Mouse (Mus musculus) myocyte (in vitro differentiated cells): ENCODE measurements around the gene Kif1b. TPM values are rescaled to one million over a fixed set of nuclear protein-coding genes. Genes with fewer than 3 reads are reported as not detected.

Experiments
- H3K27me3 ChIP-seq: one replicate; pipeline ENCODE4 v1.6.1; 2011; ENCODE audit not compliant: control insufficient read depth, insufficient read depth, insufficient read length
- H3K36me3 ChIP-seq: one replicate; pipeline ENCODE4 v1.6.1; 2011; ENCODE audit not compliant: control insufficient read depth, insufficient read depth
- H3K4me2 ChIP-seq: one replicate; pipeline ENCODE4 v1.6.1; 2011; ENCODE audit warnings: low read depth, control low read depth
- H3K4me3 ChIP-seq: one replicate; pipeline ENCODE4 v1.5.1; 2011; ENCODE audit warnings: mild to moderate bottlenecking, control low read depth, moderate library complexity
- H3K79me2 ChIP-seq: one replicate; pipeline ENCODE4 v1.6.1; 2011; ENCODE audit not compliant: control insufficient read depth, insufficient read depth
- H3ac ChIP-seq: one replicate; pipeline ENCODE4 v1.6.1; 2011; ENCODE audit not compliant: control insufficient read depth, insufficient read length
- CEBPB ChIP-seq: IDR thresholded peaks from 2 replicates; pipeline ENCODE4 v1.6.1; 2011; ENCODE audit warnings: mild to moderate bottlenecking, moderate library complexity; ENCODE audit not compliant: poor library complexity, insufficient read depth, severe bottlenecking
- E2F4 ChIP-seq: IDR thresholded peaks from one replicate; pipeline ENCODE4 v1.6.1; 2011; ENCODE audit warnings: mild to moderate bottlenecking, control low read depth, moderate library complexity; ENCODE audit not compliant: insufficient read depth
- MAX ChIP-seq: IDR thresholded peaks from one replicate; pipeline ENCODE4 v1.6.1; 2011; ENCODE audit warnings: low read depth, mild to moderate bottlenecking, control low read depth
- MYOD1 ChIP-seq, 3 experiments: IDR thresholded peaks; one replicate each; pipeline ENCODE4 v1.6.1; 2011; ENCODE audit warnings: control low read depth in 2 of 3, low read depth in 2 of 3, mild to moderate bottlenecking in 2 of 3, moderate library complexity in 1 of 3; ENCODE audit not compliant: insufficient read length in 2 of 3, control insufficient read depth in 1 of 3
- MYOG ChIP-seq, 3 experiments: IDR thresholded peaks; one replicate each; pipeline ENCODE4 v1.6.1; 2011; ENCODE audit warnings: control low read depth in 2 of 3, low read depth in 2 of 3, mild to moderate bottlenecking in 2 of 3; ENCODE audit not compliant: insufficient read length in 2 of 3, control insufficient read depth in 1 of 3, insufficient read depth in 1 of 3
- POLR2A ChIP-seq: IDR thresholded peaks from one replicate; pipeline ENCODE4 v1.6.1; 2011; ENCODE audit warnings: low read depth, mild to moderate bottlenecking, control low read depth, moderate library complexity; ENCODE audit not compliant: insufficient read length
- POLR2AphosphoS2 ChIP-seq: IDR thresholded peaks from one replicate; pipeline ENCODE4 v1.6.1; 2011; ENCODE audit warnings: low read depth, control low read depth; ENCODE audit not compliant: insufficient read length
- REST ChIP-seq: IDR thresholded peaks from one replicate; pipeline ENCODE4 v1.6.1; 2011; ENCODE audit warnings: mild to moderate bottlenecking, control low read depth, moderate library complexity; ENCODE audit not compliant: insufficient read depth, insufficient read length
- SRF ChIP-seq: IDR thresholded peaks from one replicate; pipeline ENCODE4 v1.6.1; 2011; ENCODE audit warnings: low read depth; ENCODE audit not compliant: control insufficient read depth, insufficient read length
- TCF12 ChIP-seq: IDR thresholded peaks from one replicate; pipeline ENCODE4 v1.6.1; 2011; ENCODE audit warnings: mild to moderate bottlenecking, control low read depth; ENCODE audit not compliant: poor library complexity, insufficient read depth, severe bottlenecking
- TCF3 ChIP-seq: IDR thresholded peaks from one replicate; pipeline ENCODE4 v1.6.1; 2011; ENCODE audit warnings: low read depth, control low read depth; ENCODE audit not compliant: insufficient read length
- USF1 ChIP-seq: IDR thresholded peaks from one replicate; pipeline ENCODE4 v1.6.1; 2011; ENCODE audit warnings: low read depth, mild to moderate bottlenecking, control low read depth, moderate library complexity
- polyA plus RNA-seq: library from polyadenylated mRNA; unstranded; fragments of >200 nt; fragmentation: generic; extraction: Trizol; gene quantifications from one replicate; pipeline ENCODE4 v1.2.1, GENCODE M21; 2012; ENCODE audit warnings: missing spikeins

Kif1b gene
- polyA plus RNA-seq, 1 experiment = 26.7 TPM

DNA sequence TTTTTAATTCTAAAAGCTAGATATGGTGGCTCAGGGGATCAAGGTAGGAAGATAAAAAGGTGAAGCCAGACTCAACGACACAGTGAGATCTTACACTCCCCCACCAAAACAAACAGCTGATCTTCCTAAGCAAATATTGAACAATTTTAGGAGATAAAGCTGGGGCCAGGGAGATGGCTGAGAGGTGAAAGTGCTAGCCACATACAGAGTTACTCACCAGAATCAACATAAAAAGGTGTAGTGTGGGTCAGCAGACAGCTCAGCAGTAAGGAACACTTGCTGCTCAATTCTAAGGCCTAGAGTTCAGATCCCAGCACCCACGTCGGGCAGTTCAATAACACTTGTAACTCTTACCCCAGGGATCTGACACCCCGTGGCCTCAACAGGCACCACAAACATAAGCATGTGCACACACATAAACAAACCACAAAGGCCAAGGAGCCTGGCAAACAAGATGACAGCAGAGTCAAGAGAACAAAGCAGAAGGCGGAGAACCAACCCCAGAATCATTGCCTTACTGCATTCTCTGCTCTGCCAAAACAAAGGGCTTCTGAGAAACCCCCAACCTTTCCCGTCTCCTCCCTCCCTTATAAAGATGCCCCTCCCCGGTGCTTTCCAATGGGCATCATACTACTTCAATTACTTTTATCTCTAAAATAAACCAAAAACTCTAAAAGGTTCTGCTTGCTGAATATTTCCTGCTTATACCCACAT is 25.3 kb downstream of the Kif1b start:
- H3K79me2 ChIP-seq = peaks cover 87% of the 10 kb centered on the region
- no peaks in the 10 kb centered on the region for H3K27me3 ChIP-seq
- no peaks in the 10 kb centered on the region for H3K36me3 ChIP-seq
- no peak overlapping the region for H3K4me3 ChIP-seq
- H3K4me2 ChIP-seq = peak overlapping the region; percentile 62
- no peak overlapping the region for H3ac ChIP-seq
- TF ChIP-seq MYOG (IDR thresholded peaks at IDR 0.05; ENCODE audit: control insufficient read depth in 1 of 3, insufficient read depth in 1 of 3, insufficient read length in 2 of 3, low read depth in 2 of 3) (peak in 1 of 3 experiments; percentile 8), SRF (no peak)

- Histone ChIP-seq H3K4me2 (peak overlapping the region; percentile 73), H3K79me2 (peaks cover 62% of the 10 kb centered on the region), H3ac (no peak overlapping the region), H3K4me3 (no peak overlapping the region), H3K36me3 (peaks cover 25% of the 10 kb centered on the region), H3K27me3 (no peaks in the 10 kb centered on the region)
- TF ChIP-seq POLR2A (no peak), POLR2AphosphoS2 (no peak), MYOD1 (IDR thresholded peaks at IDR 0.05; ENCODE audit: control insufficient read depth in 1 of 3, insufficient read length in 2 of 3, low read depth in 2 of 3) (peak in 2 of 3 experiments; percentile 25 to 62), REST (no peak), E2F4 (no peak), USF1 (peak; percentile 88), TCF12 (no peak), TCF3 (no peak)
Observed at GRCm38 (mm10) chr4:149277571-149277970, 29.9 kb downstream of the Kif1b start.

- no peak overlapping the region for H3K4me3 ChIP-seq
- peaks cover 37% of the 10 kb centered on the region for H3K36me3 ChIP-seq
- no peak overlapping the region for H3K4me2 ChIP-seq
- no peak for TF ChIP-seq MYOD1 (IDR thresholded peaks at IDR 0.05; ENCODE audit: control insufficient read depth in 1 of 3, insufficient read length in 2 of 3, low read depth in 2 of 3)
- TF ChIP-seq CEBPB = no peak
- no peak for TF ChIP-seq E2F4
- TF ChIP-seq POLR2AphosphoS2 = no peak
- TF ChIP-seq POLR2A = no peak
- TF ChIP-seq REST = no peak
- no peak for TF ChIP-seq SRF
- no peak for TF ChIP-seq USF1
- TF ChIP-seq MYOG (IDR thresholded peaks at IDR 0.05; ENCODE audit: control insufficient read depth in 1 of 3, insufficient read depth in 1 of 3, insufficient read length in 2 of 3, low read depth in 2 of 3) = no peak
- H3ac ChIP-seq = no peak overlapping the region
- peaks cover 18% of the 10 kb centered on the region for H3K79me2 ChIP-seq
- no peaks in the 10 kb centered on the region for H3K27me3 ChIP-seq
Observed at GRCm38 (mm10) chr4:149273128-149273527, 34.4 kb downstream of the Kif1b start.

GRCm38 (mm10) chr4:149270541-149270940 is 37.0 kb downstream of the Kif1b start:
- Histone ChIP-seq H3ac (no peak overlapping the region), H3K36me3 (peaks cover 51% of the 10 kb centered on the region), H3K27me3 (no peaks in the 10 kb centered on the region), H3K4me3 (no peak overlapping the region), H3K79me2 (peaks cover 4% of the 10 kb centered on the region), H3K4me2 (no peak overlapping the region)
- TF ChIP-seq TCF12 (no peak), MYOG (IDR thresholded peaks at IDR 0.05; ENCODE audit: control insufficient read depth in 1 of 3, insufficient read depth in 1 of 3, insufficient read length in 2 of 3, low read depth in 2 of 3) (no peak), POLR2AphosphoS2 (no peak), TCF3 (no peak), MAX (no peak)

DNA sequence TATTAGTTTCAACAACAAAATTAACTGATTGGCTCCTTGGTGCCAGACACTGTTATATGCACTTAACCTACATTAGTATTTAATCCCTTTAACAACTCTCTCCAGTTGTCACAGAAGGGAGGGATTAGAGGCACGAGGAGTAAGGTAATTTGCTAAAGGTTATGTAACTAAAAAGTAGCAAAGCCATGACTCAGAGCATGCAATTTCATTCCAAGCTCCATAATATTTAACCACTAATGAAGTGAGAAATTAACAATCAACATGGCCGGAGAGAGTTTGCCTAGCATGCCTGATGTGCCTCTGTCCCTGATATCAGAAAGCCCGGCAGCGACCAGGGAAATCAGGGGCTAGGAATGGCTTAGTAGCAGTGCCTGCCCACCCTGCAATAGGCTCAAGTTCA is 38.5 kb downstream of the Kif1b start:
- Histone ChIP-seq H3K4me2 (no peak overlapping the region), H3K36me3 (peaks cover 45% of the 10 kb centered on the region), H3K79me2 (no peaks in the 10 kb centered on the region), H3K4me3 (no peak overlapping the region), H3ac (no peak overlapping the region), H3K27me3 (no peaks in the 10 kb centered on the region)
- TF ChIP-seq TCF12 (no peak), E2F4 (no peak), POLR2AphosphoS2 (no peak), SRF (no peak), POLR2A (no peak), MYOD1 (IDR thresholded peaks at IDR 0.05; ENCODE audit: control insufficient read depth in 1 of 3, insufficient read length in 2 of 3, low read depth in 2 of 3) (no peak), MYOG (IDR thresholded peaks at IDR 0.05; ENCODE audit: control insufficient read depth in 1 of 3, insufficient read depth in 1 of 3, insufficient read length in 2 of 3, low read depth in 2 of 3) (no peak), REST (no peak), TCF3 (no peak), USF1 (no peak), MAX (no peak), CEBPB (no peak)
